Mouse (Mus musculus): ENCODE results near the gene L3hypdh. TPM values are rescaled to one million over a fixed set of nuclear protein-coding genes. Genes with fewer than 3 reads are reported as not detected.

The L3hypdh gene
- polyA plus RNA-seq, 1 experiment from 2014 or later: 7.8 TPM

Small RNAs within 50 kb of the gene (microRNA-seq; reads per million reads assigned to microRNA genes)
- gene Gm24466: not detected

Other genes with a start within 250 kb of the L3hypdh start
- gene Gpr135, start 14.3 kb downstream of the L3hypdh start, polyA plus RNA-seq (2016; fragmentation: Nextera tagmentation; extraction: Ambion mirVana): 0.46 and 0.82 TPM in 2 replicates
- 84.5 and 102 TPM in 2 replicates for gene Jkamp, start 150 bp upstream of the L3hypdh start, polyA plus RNA-seq (2016; fragmentation: Nextera tagmentation; extraction: Ambion mirVana)
- gene Ccdc175, start 99.6 kb upstream of the L3hypdh start, polyA plus RNA-seq (2016; fragmentation: Nextera tagmentation; extraction: Ambion mirVana): not detected in 2 replicates